Mouse (Mus musculus): ENCODE results near the gene Prkd2. TPM values are rescaled to one million over a fixed set of nuclear protein-coding genes. Genes with fewer than 3 reads are reported as not detected.

Prkd2 gene
- total and polyA plus RNA-seq, 3 experiments, result 9.8 to 39.0 (median 18.0) TPM

Other genes starting within 250 kb of the Prkd2 start
- 5.2 and 5.3 TPM in 2 replicates for gene Arhgap35, start 227.9 kb upstream of the Prkd2 start, total RNA-seq (2012; rRNA removed)
- gene Arhgap35, start 227.9 kb upstream of the Prkd2 start, total RNA-seq (2014; rRNA removed), result 2.7 and 3.0 TPM in 2 replicates
- gene Arhgap35, start 227.9 kb upstream of the Prkd2 start, polyA plus RNA-seq (2012; ENCODE audit: insufficient read length, low read depth), result 6.0 and 7.2 TPM in 2 replicates
- gene Ceacam15, start 167.2 kb upstream of the Prkd2 start, total RNA-seq (2012; rRNA removed), result not detected in 2 replicates
- not detected in 2 replicates for gene Ceacam15, start 167.2 kb upstream of the Prkd2 start, total RNA-seq (2014; rRNA removed)
- gene Ceacam15, start 167.2 kb upstream of the Prkd2 start, polyA plus RNA-seq (2012; ENCODE audit: insufficient read length, low read depth), result not detected in 2 replicates
- gene Ceacam9, start 121.0 kb upstream of the Prkd2 start, total RNA-seq (2012; rRNA removed), result not detected in 2 replicates
- not detected in 2 replicates for gene Ceacam9, start 121.0 kb upstream of the Prkd2 start, total RNA-seq (2014; rRNA removed)
- 0.21 TPM in 1 of 2 replicates, not detected in the other for gene Ceacam9, start 121.0 kb upstream of the Prkd2 start, polyA plus RNA-seq (2012; ENCODE audit: insufficient read length, low read depth)
- 232 and 234 TPM in 2 replicates for gene Ap2s1, start 104.5 kb upstream of the Prkd2 start, total RNA-seq (2012; rRNA removed)
- gene Ap2s1, start 104.5 kb upstream of the Prkd2 start, total RNA-seq (2014; rRNA removed), result 202 and 213 TPM in 2 replicates
- 167 and 180 TPM in 2 replicates for gene Ap2s1, start 104.5 kb upstream of the Prkd2 start, polyA plus RNA-seq (2012; ENCODE audit: insufficient read length, low read depth)
- gene Slc1a5, start 61.6 kb upstream of the Prkd2 start, total RNA-seq (2012; rRNA removed), result 147 and 174 TPM in 2 replicates
- gene Slc1a5, start 61.6 kb upstream of the Prkd2 start, total RNA-seq (2014; rRNA removed), result 115 TPM in 2 replicates
- 191 and 245 TPM in 2 replicates for gene Slc1a5, start 61.6 kb upstream of the Prkd2 start, polyA plus RNA-seq (2012; ENCODE audit: insufficient read length, low read depth)
- 57.4 and 63.5 TPM in 2 replicates for gene Strn4, start 27.0 kb upstream of the Prkd2 start, total RNA-seq (2012; rRNA removed)
- gene Strn4, start 27.0 kb upstream of the Prkd2 start, total RNA-seq (2014; rRNA removed), result 41.7 and 46.0 TPM in 2 replicates
- gene Strn4, start 27.0 kb upstream of the Prkd2 start, polyA plus RNA-seq (2012; ENCODE audit: insufficient read length, low read depth), result 69.7 and 74.5 TPM in 2 replicates
- gene Fkrp, start 26.2 kb upstream of the Prkd2 start, total RNA-seq (2012; rRNA removed), result 19.6 and 20.3 TPM in 2 replicates
- 13.0 and 16.5 TPM in 2 replicates for gene Fkrp, start 26.2 kb upstream of the Prkd2 start, total RNA-seq (2014; rRNA removed)
- 19.6 and 23.4 TPM in 2 replicates for gene Fkrp, start 26.2 kb upstream of the Prkd2 start, polyA plus RNA-seq (2012; ENCODE audit: insufficient read length, low read depth)
- gene Dact3, start 32.4 kb downstream of the Prkd2 start, total RNA-seq (2012; rRNA removed), result 2.9 and 3.5 TPM in 2 replicates
- 4.0 and 5.1 TPM in 2 replicates for gene Dact3, start 32.4 kb downstream of the Prkd2 start, total RNA-seq (2014; rRNA removed)
- gene Dact3, start 32.4 kb downstream of the Prkd2 start, polyA plus RNA-seq (2012; ENCODE audit: insufficient read length, low read depth), result 9.2 and 12.0 TPM in 2 replicates
- gene Gng8, start 48.9 kb downstream of the Prkd2 start, total RNA-seq (2012; rRNA removed), result 0.25 TPM in 1 of 2 replicates, not detected in the other
- gene Gng8, start 48.9 kb downstream of the Prkd2 start, total RNA-seq (2014; rRNA removed), result not detected in 2 replicates
- 2.4 and 2.5 TPM in 2 replicates for gene Gng8, start 48.9 kb downstream of the Prkd2 start, polyA plus RNA-seq (2012; ENCODE audit: insufficient read length, low read depth)
- 7.0 and 7.5 TPM in 2 replicates for gene Ptgir, start 63.6 kb downstream of the Prkd2 start, total RNA-seq (2012; rRNA removed)
- 2.7 and 3.8 TPM in 2 replicates for gene Ptgir, start 63.6 kb downstream of the Prkd2 start, total RNA-seq (2014; rRNA removed)
- gene Ptgir, start 63.6 kb downstream of the Prkd2 start, polyA plus RNA-seq (2012; ENCODE audit: insufficient read length, low read depth), result 31.1 and 33.3 TPM in 2 replicates
- gene Calm3, start 81.2 kb downstream of the Prkd2 start, total RNA-seq (2012; rRNA removed), result 312 and 326 TPM in 2 replicates
- gene Calm3, start 81.2 kb downstream of the Prkd2 start, total RNA-seq (2014; rRNA removed), result 277 and 294 TPM in 2 replicates
- gene Calm3, start 81.2 kb downstream of the Prkd2 start, polyA plus RNA-seq (2012; ENCODE audit: insufficient read length, low read depth), result 623 and 775 TPM in 2 replicates
- gene Pnmal2, start 101.8 kb downstream of the Prkd2 start, total RNA-seq (2012; rRNA removed), result 0.21 and 0.38 TPM in 2 replicates
- not detected in 2 replicates for gene Pnmal2, start 101.8 kb downstream of the Prkd2 start, total RNA-seq (2014; rRNA removed)
- gene Pnmal2, start 101.8 kb downstream of the Prkd2 start, polyA plus RNA-seq (2012; ENCODE audit: insufficient read length, low read depth), result 0.09 TPM in 1 of 2 replicates, not detected in the other
- 0.13 TPM in 2 replicates for gene Pnmal1, start 116.8 kb downstream of the Prkd2 start, total RNA-seq (2012; rRNA removed)
- gene Pnmal1, start 116.8 kb downstream of the Prkd2 start, total RNA-seq (2014; rRNA removed), result not detected in 2 replicates
- gene Pnmal1, start 116.8 kb downstream of the Prkd2 start, polyA plus RNA-seq (2012; ENCODE audit: insufficient read length, low read depth), result 0.07 and 0.08 TPM in 2 replicates
- gene Gm42372, start 140.2 kb downstream of the Prkd2 start, total RNA-seq (2012; rRNA removed), result 0.25 and 0.47 TPM in 2 replicates
- 0.15 and 0.16 TPM in 2 replicates for gene Gm42372, start 140.2 kb downstream of the Prkd2 start, total RNA-seq (2014; rRNA removed)
- gene Gm42372, start 140.2 kb downstream of the Prkd2 start, polyA plus RNA-seq (2012; ENCODE audit: insufficient read length, low read depth), result 0.61 and 0.90 TPM in 2 replicates
- 0.04 TPM in 1 of 2 replicates, not detected in the other for gene Ccdc8, start 149.8 kb downstream of the Prkd2 start, total RNA-seq (2012; rRNA removed)
- gene Ccdc8, start 149.8 kb downstream of the Prkd2 start, total RNA-seq (2014; rRNA removed), result not detected in 2 replicates
- gene Ccdc8, start 149.8 kb downstream of the Prkd2 start, polyA plus RNA-seq (2012; ENCODE audit: insufficient read length, low read depth), result 0.14 and 0.16 TPM in 2 replicates
- 128 and 130 TPM in 2 replicates for gene Ppp5c, start 185.0 kb downstream of the Prkd2 start, total RNA-seq (2012; rRNA removed)
- gene Ppp5c, start 185.0 kb downstream of the Prkd2 start, total RNA-seq (2014; rRNA removed), result 117 and 125 TPM in 2 replicates
- 223 and 249 TPM in 2 replicates for gene Ppp5c, start 185.0 kb downstream of the Prkd2 start, polyA plus RNA-seq (2012; ENCODE audit: insufficient read length, low read depth)
- under 0.01 and 0.08 TPM in 2 replicates for gene Hif3a, start 219.5 kb downstream of the Prkd2 start, total RNA-seq (2012; rRNA removed)
- gene Hif3a, start 219.5 kb downstream of the Prkd2 start, total RNA-seq (2014; rRNA removed), result 0.03 and 0.05 TPM in 2 replicates
- gene Hif3a, start 219.5 kb downstream of the Prkd2 start, polyA plus RNA-seq (2012; ENCODE audit: insufficient read length, low read depth), result 0.49 and 0.52 TPM in 2 replicates
- gene Psg16, start 231.1 kb downstream of the Prkd2 start, total RNA-seq (2012; rRNA removed), result not detected in 2 replicates
- not detected in 2 replicates for gene Psg16, start 231.1 kb downstream of the Prkd2 start, total RNA-seq (2014; rRNA removed)
- gene Psg16, start 231.1 kb downstream of the Prkd2 start, polyA plus RNA-seq (2012; ENCODE audit: insufficient read length, low read depth), result 0.27 TPM in 2 replicates